Mouse (Mus musculus): ENCODE results near the gene Vmn2r43.
"Not testable (repeated sequence)": the region's sequence is repeated elsewhere in the genome, so short reads cannot be mapped to it uniquely, and the experiment has no call there.

Vmn2r43 gene

GRCm38 (mm10) chr7:8260499-8260898 is at the start of gene Vmn2r43:
Gene Vmn2r43, minus strand, starts transcription at chr7:8260599.
- not testable (repeated sequence) for DNase-seq (ENCODE audit: low spot score in 2 of 2)

GRCm38 (mm10) chr7:8200220-8200619 is 60.2 kb downstream of the Vmn2r43 start, which contains the start of gene Vmn2r42:
Gene Vmn2r42, minus strand, starts transcription at chr7:8200320.
- DNase-seq (ENCODE audit: low spot score in 2 of 2): not testable (repeated sequence)
